ENCODE assay signal across 12 mouse cellular contexts in the genomic region with DNA sequence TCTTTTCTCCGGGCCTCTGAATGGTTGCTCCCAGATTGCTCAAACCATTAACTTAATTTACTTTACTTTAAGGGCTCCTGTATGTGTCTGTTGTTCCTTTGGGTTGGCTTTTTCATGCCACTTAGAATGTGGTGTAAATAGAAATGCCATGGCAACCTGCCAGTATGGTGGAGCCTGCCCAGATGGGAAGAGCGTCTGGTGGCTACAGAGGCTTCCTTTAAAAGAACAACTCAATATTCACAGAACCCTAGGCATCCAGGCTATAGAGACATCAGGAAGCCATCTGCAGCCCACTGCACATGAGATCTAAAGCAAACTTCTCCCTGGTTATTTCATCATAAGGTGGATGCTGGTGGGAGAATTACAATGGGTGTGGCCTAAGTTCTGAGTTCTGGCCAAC. TPM values are rescaled to one million over a fixed set of nuclear protein-coding genes. Genes with fewer than 3 reads are reported as not detected.
DNase-seq lines count a peak whose midpoint lies in the region; ATAC-seq and TF ChIP-seq lines count a peak whose summit lies in the region.
"Had no signal": no experiment of that assay in that cellular context is flagged by ENCODE, and none has a peak within 500 bp of the region (broad histone marks: within the 10 kb centered on the region; RNA-seq: fewer than 3 reads in every experiment).

No protein-coding gene starts in this region.

- H3K9me3 ChIP-seq in forebrain, embryonic 14.5 days (replicated peaks; ENCODE audit: control insufficient read depth, low read length) = peaks cover 6% of the 10 kb centered on the region; the same call in 1 of the 2 replicates
- H3K9me3 ChIP-seq in forebrain, embryonic 15.5 days = no peaks in the 10 kb centered on the region; the same call in 1 of the 2 replicates
- H3K9me3 ChIP-seq in midbrain, postnatal 0 days (ENCODE audit: low read length) = no peaks in the 10 kb centered on the region
- no peaks in the 10 kb centered on the region for H3K9me3 ChIP-seq in midbrain, embryonic 15.5 days

- H3K4me1 ChIP-seq in forebrain, embryonic 14.5 days (ENCODE audit: control insufficient read depth, insufficient read depth, low read length) = no peaks in the 10 kb centered on the region
- no peaks in the 10 kb centered on the region for H3K4me1 ChIP-seq in forebrain, embryonic 15.5 days
- no peaks in the 10 kb centered on the region for H3K4me1 ChIP-seq in midbrain, postnatal 0 days (ENCODE audit: insufficient read depth, low read length)
- no peaks in the 10 kb centered on the region for H3K4me1 ChIP-seq in midbrain, embryonic 15.5 days

- no peak overlapping the region for H3K4me3 ChIP-seq in forebrain, embryonic 14.5 days (ENCODE audit: low read depth, low read length)
- no peak overlapping the region for H3K4me3 ChIP-seq in forebrain, embryonic 15.5 days
- no peak overlapping the region for H3K4me3 ChIP-seq in midbrain, postnatal 0 days (ENCODE audit: low read depth, low read length)
- no peak overlapping the region for H3K4me3 ChIP-seq in midbrain, embryonic 15.5 days
- H3K4me3 ChIP-seq in layer of hippocampus, adult 2 months = no peak overlapping the region

- peak; percentile 63 for ATAC-seq in forebrain, embryonic 14.5 days
- ATAC-seq in forebrain, embryonic 15.5 days (replicated peaks) = no peak
- ATAC-seq in midbrain, postnatal 0 days (ENCODE audit: low FRiP score) = no peak
- no peak for ATAC-seq in midbrain, embryonic 15.5 days (replicated peaks)

- no peak overlapping the region for H3K9ac ChIP-seq in forebrain, embryonic 14.5 days (ENCODE audit: low read length)
- no peak overlapping the region for H3K9ac ChIP-seq in forebrain, embryonic 15.5 days (replicated peaks)
- H3K9ac ChIP-seq in midbrain, postnatal 0 days (replicated peaks; ENCODE audit: low read length, poor library complexity, severe bottlenecking) = no peak overlapping the region
- H3K9ac ChIP-seq in midbrain, embryonic 15.5 days = no peak overlapping the region

- H3K27me3 ChIP-seq in forebrain, embryonic 14.5 days (replicated peaks; ENCODE audit: control insufficient read depth, insufficient read depth, low read length) = no peaks in the 10 kb centered on the region
- no peaks in the 10 kb centered on the region for H3K27me3 ChIP-seq in forebrain, embryonic 15.5 days
- H3K27me3 ChIP-seq in midbrain, postnatal 0 days (ENCODE audit: insufficient read depth, low read length) = no peaks in the 10 kb centered on the region
- no peaks in the 10 kb centered on the region for H3K27me3 ChIP-seq in midbrain, embryonic 15.5 days (replicated peaks)

- peak; percentile 58 for DNase-seq in forebrain, embryonic 14.5 days (ENCODE audit: low spot score)
- peak; percentile 27 for DNase-seq in midbrain, postnatal 0 days (ENCODE audit: low spot score)
- DNase-seq in layer of hippocampus, adult 2 months (ENCODE audit: low spot score in 2 of 2) = peak; percentile 21 to 43
- peak; percentile 11 for DNase-seq in right cerebral cortex, postnatal 4 days
- DNase-seq in spleen, postnatal 10 days (ENCODE audit: low spot score in 2 of 2) = no peak
- DNase-seq in kidney, adult 18-20 months = no peak
- DNase-seq: liver; thymus, postnatal 36 days had no signal

- H3K4me2 ChIP-seq in forebrain, embryonic 14.5 days (ENCODE audit: low read length) = no peak overlapping the region
- no peak overlapping the region for H3K4me2 ChIP-seq in forebrain, embryonic 15.5 days (replicated peaks)
- H3K4me2 ChIP-seq in midbrain, postnatal 0 days (ENCODE audit: low read depth, low read length, poor library complexity, severe bottlenecking) = no peak overlapping the region
- H3K4me2 ChIP-seq in midbrain, embryonic 15.5 days = no peak overlapping the region

- WGBS in forebrain, embryonic 14.5 days = 55% methylated on average over 2 of the region's 2 CpGs
- 38% methylated on average over 2 of the region's 2 CpGs for WGBS in forebrain, embryonic 15.5 days
- WGBS in midbrain, postnatal 0 days = 70% methylated on average over 2 of the region's 2 CpGs
- WGBS in midbrain, embryonic 15.5 days = 68% methylated on average over 2 of the region's 2 CpGs

- no peak for TF ChIP-seq CTCF in midbrain, postnatal 0 days (IDR thresholded peaks at IDR 0.05)
- TF ChIP-seq CTCF in layer of hippocampus, adult 2 months (conservative IDR thresholded peaks at IDR 0.05) = no peak

- H3K36me3 ChIP-seq in forebrain, embryonic 14.5 days (ENCODE audit: control insufficient read depth, insufficient read depth, low read length) = no peaks in the 10 kb centered on the region
- no peaks in the 10 kb centered on the region for H3K36me3 ChIP-seq in forebrain, embryonic 15.5 days
- no peaks in the 10 kb centered on the region for H3K36me3 ChIP-seq in midbrain, postnatal 0 days (ENCODE audit: insufficient read depth, low read length)
- no peaks in the 10 kb centered on the region for H3K36me3 ChIP-seq in midbrain, embryonic 15.5 days (replicated peaks)

- no peak overlapping the region for H3K27ac ChIP-seq in forebrain, embryonic 14.5 days (ENCODE audit: low read depth, low read length)
- H3K27ac ChIP-seq in forebrain, embryonic 15.5 days (replicated peaks) = no peak overlapping the region
- H3K27ac ChIP-seq in midbrain, postnatal 0 days (ENCODE audit: low read depth, low read length) = no peak overlapping the region
- H3K27ac ChIP-seq in midbrain, embryonic 15.5 days = no peak overlapping the region
- H3K27ac ChIP-seq in layer of hippocampus, adult 2 months = no peak overlapping the region

RNA-seq across cellular contexts. Expression of a gene that starts 18.6 kb away (rescaled TPM):
- polyA plus RNA-seq in forebrain, embryonic 14.5 days (2014; fragmentation: Nextera tagmentation; extraction: Ambion mirVana) = 0.32 and 0.50 TPM in 2 replicates
- 0.34 and 0.52 TPM in 2 replicates for polyA plus RNA-seq in forebrain, embryonic 15.5 days (2015; fragmentation: Nextera tagmentation; extraction: Ambion mirVana)
- total RNA-seq in midbrain, postnatal 0 days (2014; rRNA removed) = 1.3 and 1.7 TPM in 2 replicates
- polyA plus RNA-seq in midbrain, postnatal 0 days (2015; fragmentation: Nextera tagmentation; extraction: Ambion mirVana) = 0.73 and 0.76 TPM in 2 replicates
- 0.41 and 0.72 TPM in 2 replicates for polyA plus RNA-seq in midbrain, embryonic 15.5 days (2015; fragmentation: Nextera tagmentation; extraction: Ambion mirVana)
- total RNA-seq in layer of hippocampus, adult 2 months (2021) = 1 to 10 TPM; 6.0 TPM
- total RNA-seq: common myeloid progenitor, adult 5-6 weeks; MEL had no signal

Comparison
In these comparisons a context has a peak if more than half of its experiments do, and no peak if none do; other contexts are left out.
1. DNase-seq: peak in forebrain, embryonic 14.5 days (single experiment), midbrain, postnatal 0 days (single experiment), layer of hippocampus, adult 2 months (2 of 2) and right cerebral cortex, postnatal 4 days (single experiment); none in spleen, postnatal 10 days (0 of 2) and kidney, adult 18-20 months (single experiment).